Mouse (Mus musculus) midbrain, embryonic 15.5 days (tissue): ENCODE data around the gene Sdk2. TPM values are rescaled to one million over a fixed set of nuclear protein-coding genes. Genes with fewer than 3 reads are reported as not detected.

ENCODE experiments used
- ATAC-seq: fragments of 200-750 bp; cut with Nextera tagmentation; replicated peaks from 2 replicates; pipeline ENCODE4 v1.8.0; 2017; ENCODE audit warnings: moderate TSS enrichment
- H3K27ac ChIP-seq: fragments of 300-500 bp; sonication (generic); 2 replicates; pipeline ENCODE4 v1.5.1; 2015; ENCODE audit warnings: mild to moderate bottlenecking, inconsistent platforms
- H3K27me3 ChIP-seq: fragments of 300-500 bp; sonication (generic); replicated peaks from 2 replicates; pipeline ENCODE4 v1.6.1; 2015; ENCODE audit warnings: inconsistent platforms
- H3K36me3 ChIP-seq: fragments of 300-500 bp; sonication (generic); replicated peaks from 2 replicates; pipeline ENCODE4 v1.6.1; 2015; ENCODE audit warnings: inconsistent platforms
- H3K4me1 ChIP-seq: fragments of 300-500 bp; sonication (generic); 2 replicates; pipeline ENCODE4 v1.6.1; 2015; ENCODE audit warnings: inconsistent platforms
- H3K4me2 ChIP-seq: fragments of 300-500 bp; sonication (generic); 2 replicates; pipeline ENCODE4 v1.6.1; 2015; ENCODE audit warnings: inconsistent platforms, mild to moderate bottlenecking, moderate library complexity
- H3K4me3 ChIP-seq: fragments of 300-500 bp; sonication (generic); 2 replicates; pipeline ENCODE4 v1.5.1; 2015; ENCODE audit warnings: mild to moderate bottlenecking, inconsistent platforms
- H3K9ac ChIP-seq: fragments of 300-500 bp; sonication (generic); 2 replicates; pipeline ENCODE4 v1.6.1; 2015; ENCODE audit warnings: mild to moderate bottlenecking, inconsistent platforms
- H3K9me3 ChIP-seq: fragments of 300-500 bp; sonication (generic); 2 replicates; pipeline ENCODE4 v1.6.1; 2016; ENCODE audit warnings: inconsistent platforms
- WGBS: fragments of 180-500 bp; shearing (Covaris S2); methylation state at CpG from one replicate; pipeline ENCODE4 v1.1.7; 2015; ENCODE audit warnings: mixed read lengths; 5-methylcytosine and 5-hydroxymethylcytosine counted together
- polyA plus RNA-seq: library from polyadenylated mRNA; unstranded; fragments of >200 nt; fragmentation: Nextera tagmentation; extraction: Ambion mirVana; gene quantifications from 2 replicates; pipeline ENCODE4 v1.2.1, GENCODE M21; 2015

The Sdk2 gene
- polyA plus RNA-seq, 1 experiment from 2014 or later = 6.0 TPM

DNA sequence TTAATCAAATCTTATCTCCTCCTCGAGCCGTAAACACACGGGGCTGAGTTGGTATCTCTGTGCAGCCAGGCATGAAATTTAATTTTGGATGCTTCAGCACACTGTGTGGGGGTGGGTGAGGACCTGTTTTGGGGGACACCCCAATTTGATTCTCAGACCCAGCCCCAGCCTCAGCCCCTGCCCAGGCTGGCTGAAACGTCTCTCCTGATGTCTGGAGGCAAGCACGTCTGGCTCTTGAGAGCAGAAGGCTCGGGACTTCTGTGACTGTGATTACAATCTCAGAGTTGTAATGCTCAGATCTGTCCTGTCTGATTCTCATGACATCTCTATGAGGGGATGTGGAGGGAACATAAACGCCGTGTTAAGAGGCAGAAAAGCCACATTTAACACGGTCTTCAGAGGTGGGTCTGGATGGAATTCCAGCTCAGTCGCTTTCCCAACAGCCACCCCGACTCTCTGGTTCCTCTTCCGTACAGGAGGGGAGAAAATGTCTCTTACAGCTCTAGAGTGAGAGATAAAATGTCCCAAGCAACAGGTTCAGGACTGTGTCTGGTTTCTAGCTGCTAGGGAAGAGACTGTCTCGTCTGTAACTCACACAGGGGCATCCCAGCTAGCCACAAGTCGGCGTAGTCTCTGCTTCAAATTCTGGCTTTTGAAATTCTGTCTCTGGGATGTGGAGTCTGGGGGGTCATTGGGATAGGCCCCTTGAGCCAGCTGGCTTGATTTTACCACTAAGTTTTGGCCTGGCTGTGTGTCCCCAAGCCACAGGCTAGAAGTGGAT lies 50.5 kb downstream of the Sdk2 start:
- no peak overlapping the region for H3K4me3 ChIP-seq
- H3K27me3 ChIP-seq = no peaks in the 10 kb centered on the region
- peaks cover 59% of the 10 kb centered on the region for H3K4me1 ChIP-seq
- H3K9me3 ChIP-seq = no peaks in the 10 kb centered on the region
- no peaks in the 10 kb centered on the region for H3K36me3 ChIP-seq
- peak overlapping the region; percentile 22 for H3K4me2 ChIP-seq
- peak overlapping the region; percentile 22; the same call in 1 of the 2 replicates for H3K27ac ChIP-seq
- peak; percentile 34; the same call in 1 of the 2 replicates for ATAC-seq
- 0 out of 2 replicates have a peak overlapping the region, but pooled peaks have one; percentile 8 for H3K9ac ChIP-seq
- 20% methylated on average over 15 of the region's 15 CpGs for WGBS

DNA sequence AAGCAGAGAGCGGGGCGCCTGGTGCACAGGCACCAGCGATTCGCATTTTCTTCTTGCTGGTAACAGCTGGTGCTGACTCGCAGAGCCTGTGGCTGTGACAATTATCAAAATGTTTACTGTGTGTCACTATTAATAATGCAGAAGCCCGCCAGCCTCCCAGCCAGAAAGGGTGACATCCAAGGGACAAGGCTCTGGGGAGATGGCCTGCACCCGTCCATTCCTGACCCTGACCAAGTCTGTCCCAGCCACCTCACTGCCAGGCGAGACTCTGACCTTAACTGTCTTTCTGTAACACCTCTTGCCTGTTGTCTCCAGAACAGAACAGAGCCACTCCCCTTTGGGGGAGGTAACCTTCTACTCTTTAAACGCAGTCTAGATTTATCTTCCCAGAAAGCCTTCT lies 55.3 kb downstream of the Sdk2 start:
- Histone ChIP-seq H3K27me3 (no peaks in the 10 kb centered on the region), H3K4me1 (peaks cover 47% of the 10 kb centered on the region), H3K27ac (no peak overlapping the region), H3K4me3 (no peak overlapping the region), H3K4me2 (no peak overlapping the region), H3K9ac (no peak overlapping the region), H3K36me3 (no peaks in the 10 kb centered on the region), H3K9me3 (no peaks in the 10 kb centered on the region)
- no peak for ATAC-seq
- 41% methylated on average over 9 of the region's 9 CpGs for WGBS

DNA sequence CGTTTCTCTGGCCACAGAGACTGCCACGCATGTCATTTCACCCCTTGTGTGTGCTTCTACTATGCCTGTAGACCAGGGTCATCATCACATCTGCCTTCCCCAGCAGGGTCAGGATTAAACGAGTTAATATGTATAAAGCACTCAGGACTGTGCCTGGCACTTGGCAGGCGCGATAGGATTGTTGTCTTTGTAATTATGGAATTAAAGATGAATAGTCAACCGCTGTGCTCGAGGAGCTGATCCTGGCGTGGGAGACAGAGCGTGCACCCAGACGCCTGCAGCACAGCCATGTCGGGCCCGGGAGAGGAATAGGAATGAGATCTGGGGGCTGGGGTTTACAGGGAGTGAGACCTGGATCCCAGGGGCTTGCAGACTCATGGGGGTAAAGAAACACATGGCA lies 61.0 kb downstream of the Sdk2 start:
- Histone ChIP-seq H3K4me2 (no peak overlapping the region), H3K4me3 (no peak overlapping the region), H3K4me1 (peaks cover 27% of the 10 kb centered on the region), H3K9ac (no peak overlapping the region), H3K27me3 (no peaks in the 10 kb centered on the region), H3K27ac (peak overlapping the region; percentile 39; the same call in 1 of the 2 replicates), H3K36me3 (no peaks in the 10 kb centered on the region), H3K9me3 (no peaks in the 10 kb centered on the region)
- ATAC-seq = peak; percentile 39; the same call in 1 of the 2 replicates
- 6% methylated on average over 12 of the region's 12 CpGs for WGBS

DNA sequence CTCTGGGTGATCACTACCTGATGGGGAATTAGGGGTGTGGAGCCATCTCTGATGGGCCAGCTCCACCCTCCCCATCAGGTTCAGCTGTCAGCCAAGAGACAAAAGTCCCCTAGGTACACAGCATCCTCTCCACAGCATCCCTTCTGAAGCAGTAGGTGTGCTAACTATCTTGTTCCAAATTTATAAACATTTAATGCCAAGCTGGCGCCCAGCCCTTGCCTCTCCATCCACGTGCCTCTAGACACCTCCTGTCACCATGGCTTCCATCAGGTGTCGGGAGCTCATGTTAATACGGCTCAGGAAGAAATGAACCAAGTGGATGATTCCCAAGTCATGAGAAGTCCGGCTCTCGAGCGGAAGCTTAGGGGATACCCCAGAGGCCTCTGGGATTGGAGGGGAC lies 62.2 kb downstream of the Sdk2 start:
- peaks cover 23% of the 10 kb centered on the region for H3K4me1 ChIP-seq
- H3K9ac ChIP-seq = no peak overlapping the region
- no peak overlapping the region for H3K27ac ChIP-seq
- no peak overlapping the region for H3K4me2 ChIP-seq
- no peaks in the 10 kb centered on the region for H3K27me3 ChIP-seq
- 91% methylated on average over 7 of the region's 7 CpGs for WGBS
- no peak for ATAC-seq
- H3K4me3 ChIP-seq = no peak overlapping the region
- H3K36me3 ChIP-seq = no peaks in the 10 kb centered on the region
- H3K9me3 ChIP-seq = no peaks in the 10 kb centered on the region

DNA sequence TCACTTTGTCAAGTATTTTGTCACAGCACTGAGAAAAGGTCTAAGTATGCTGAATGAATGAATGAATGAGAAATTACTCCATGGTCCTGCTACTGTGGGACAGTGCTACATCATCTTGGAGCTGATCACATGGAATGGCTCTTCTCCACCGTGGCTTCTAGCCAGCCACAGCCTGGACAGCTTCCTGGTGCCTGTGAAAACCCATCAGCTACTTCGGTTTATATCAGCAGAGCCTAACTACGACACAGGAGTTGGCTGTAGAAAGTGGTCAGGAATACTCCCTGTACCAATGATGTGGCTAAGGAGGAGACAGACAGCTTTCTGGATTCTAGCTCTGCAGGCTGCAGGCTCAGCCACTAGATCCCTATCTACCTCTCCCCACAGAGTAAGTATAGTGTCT lies 63.7 kb downstream of the Sdk2 start:
- Histone ChIP-seq H3K9ac (no peak overlapping the region), H3K27ac (no peak overlapping the region), H3K4me3 (no peak overlapping the region), H3K36me3 (no peaks in the 10 kb centered on the region), H3K4me1 (peaks cover 23% of the 10 kb centered on the region), H3K9me3 (no peaks in the 10 kb centered on the region), H3K27me3 (no peaks in the 10 kb centered on the region), H3K4me2 (no peak overlapping the region)
- WGBS = 87% methylated on average over 3 of the region's 3 CpGs
- ATAC-seq = no peak

DNA sequence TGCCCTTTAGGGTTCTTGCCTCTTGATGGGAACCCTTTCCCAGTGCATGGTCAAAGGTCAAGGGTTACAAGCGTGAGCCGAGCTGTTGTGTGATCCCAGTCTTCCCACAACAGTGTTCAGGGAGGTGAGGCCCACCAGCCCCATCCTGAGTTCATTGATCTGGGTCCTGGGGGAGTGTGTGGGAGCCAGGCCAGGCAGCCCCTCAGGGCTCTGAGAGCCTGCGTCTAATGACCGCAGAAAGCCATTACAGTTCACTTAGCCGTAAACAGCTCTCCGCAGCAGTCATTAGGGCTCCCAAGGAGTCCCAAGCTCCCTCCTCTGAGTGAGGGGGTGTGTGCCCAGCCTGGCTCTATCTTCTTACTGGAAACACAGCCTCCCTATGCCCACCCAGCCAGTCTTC lies 66.8 kb downstream of the Sdk2 start:
- Histone ChIP-seq H3K9ac (no peak overlapping the region), H3K36me3 (no peaks in the 10 kb centered on the region), H3K4me2 (no peak overlapping the region), H3K4me1 (no peaks in the 10 kb centered on the region), H3K4me3 (no peak overlapping the region), H3K27me3 (no peaks in the 10 kb centered on the region), H3K27ac (no peak overlapping the region), H3K9me3 (no peaks in the 10 kb centered on the region)
- 64% methylated on average over 6 of the region's 6 CpGs for WGBS
- no peak for ATAC-seq

DNA sequence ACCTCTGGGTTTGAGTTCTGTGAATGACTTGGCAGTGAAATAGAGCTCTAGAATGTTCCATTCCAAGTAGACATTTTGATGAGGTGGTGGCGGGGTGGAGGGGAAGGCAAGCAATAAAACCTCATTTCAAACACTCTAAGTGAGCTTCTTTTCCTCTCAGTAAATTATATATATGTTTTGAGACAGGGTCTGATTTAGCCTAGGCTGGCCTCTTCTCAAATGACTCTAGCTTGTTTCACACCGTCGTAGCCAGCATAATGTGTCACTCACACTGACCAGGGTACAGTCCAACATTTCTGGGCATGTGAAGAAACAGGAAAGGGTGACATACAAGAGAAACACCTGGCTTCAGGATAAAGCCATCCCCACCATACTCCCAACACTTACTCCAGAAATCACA lies 68.1 kb downstream of the Sdk2 start:
- H3K4me1 ChIP-seq = no peaks in the 10 kb centered on the region; the same call in 1 of the 2 replicates
- 96% methylated on average over 3 of the region's 3 CpGs for WGBS
- H3K27ac ChIP-seq = no peak overlapping the region
- ATAC-seq = no peak
- H3K9me3 ChIP-seq = no peaks in the 10 kb centered on the region
- H3K4me2 ChIP-seq = no peak overlapping the region
- no peak overlapping the region for H3K4me3 ChIP-seq
- H3K36me3 ChIP-seq = no peaks in the 10 kb centered on the region
- no peak overlapping the region for H3K9ac ChIP-seq
- H3K27me3 ChIP-seq = no peaks in the 10 kb centered on the region

DNA sequence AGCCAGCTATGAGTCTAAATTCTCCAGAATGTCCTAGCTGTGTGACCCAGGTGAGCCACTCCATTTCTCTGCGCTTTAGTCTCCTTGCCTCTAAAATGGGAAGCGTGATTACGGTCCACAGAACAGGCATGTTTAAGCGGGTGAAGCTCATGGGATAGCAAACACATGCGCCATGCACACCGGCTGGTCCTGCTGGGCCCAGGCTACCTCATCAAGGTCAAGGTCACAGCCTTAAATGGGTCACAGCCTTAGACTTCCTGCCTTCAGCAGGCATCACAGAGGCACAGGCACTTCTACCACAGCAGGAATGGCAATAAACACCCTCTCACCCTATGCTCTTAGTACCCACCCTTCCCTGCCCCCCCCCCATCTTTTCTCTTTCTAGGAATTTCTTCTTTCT lies 72.9 kb downstream of the Sdk2 start:
- 94% methylated on average over 6 of the region's 6 CpGs for WGBS
- H3K9me3 ChIP-seq = no peaks in the 10 kb centered on the region
- H3K4me2 ChIP-seq = no peak overlapping the region
- peaks cover 40% of the 10 kb centered on the region for H3K4me1 ChIP-seq
- H3K27ac ChIP-seq = 0 out of 2 replicates have a peak overlapping the region, but pooled peaks have one; percentile 72
- H3K4me3 ChIP-seq = no peak overlapping the region
- ATAC-seq = no peak
- no peaks in the 10 kb centered on the region for H3K27me3 ChIP-seq
- H3K9ac ChIP-seq = no peak overlapping the region
- H3K36me3 ChIP-seq = no peaks in the 10 kb centered on the region

DNA sequence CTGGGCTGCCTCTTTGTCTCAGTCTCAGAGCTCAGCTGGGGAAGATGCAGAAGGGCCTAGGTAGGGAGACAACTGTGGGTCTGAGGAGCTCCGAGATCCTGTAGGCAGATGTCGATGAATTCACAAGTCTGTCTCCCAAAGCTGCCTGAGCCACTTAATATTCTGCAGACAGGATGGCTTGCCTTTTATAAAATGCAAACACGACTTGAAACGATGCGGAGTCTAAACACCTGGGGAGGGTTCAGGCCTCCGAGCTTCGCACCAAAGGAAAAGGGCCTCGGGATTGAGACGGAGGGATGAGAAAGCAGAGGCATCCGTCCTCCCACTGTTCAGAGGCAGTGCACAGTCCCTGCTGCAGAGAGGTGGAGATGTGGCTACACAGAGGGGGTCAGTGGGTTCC lies 74.0 kb downstream of the Sdk2 start:
- Histone ChIP-seq H3K4me2 (no peak overlapping the region), H3K4me1 (peaks cover 40% of the 10 kb centered on the region), H3K9me3 (no peaks in the 10 kb centered on the region), H3K27me3 (no peaks in the 10 kb centered on the region), H3K27ac (peak overlapping the region; percentile 72), H3K36me3 (no peaks in the 10 kb centered on the region), H3K9ac (no peak overlapping the region), H3K4me3 (no peak overlapping the region)
- WGBS = 22% methylated on average over 10 of the region's 10 CpGs
- ATAC-seq = no peak

DNA sequence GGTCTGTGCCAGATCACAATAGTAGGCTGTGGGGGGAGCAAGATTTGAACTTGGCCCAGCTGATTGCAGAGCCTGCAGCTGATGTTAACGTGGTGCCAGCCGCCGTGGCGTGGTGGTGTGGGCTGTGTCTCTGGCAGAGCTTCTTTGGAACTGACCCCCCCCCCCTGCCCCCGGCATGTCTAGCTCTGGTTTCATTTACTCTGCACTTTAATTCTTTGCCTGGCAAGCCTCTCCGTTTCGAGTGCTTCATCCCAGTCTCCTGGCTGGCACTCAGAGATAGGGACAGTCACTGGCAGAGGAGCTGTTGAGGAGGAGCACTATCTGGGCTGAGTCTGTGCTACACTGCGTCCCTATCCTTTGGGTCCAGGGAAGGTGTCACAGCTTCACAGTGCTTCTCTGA lies 75.0 kb downstream of the Sdk2 start:
- ATAC-seq = no peak
- Histone ChIP-seq H3K27me3 (no peaks in the 10 kb centered on the region), H3K4me1 (peaks cover 44% of the 10 kb centered on the region), H3K4me3 (no peak overlapping the region), H3K27ac (no peak overlapping the region), H3K4me2 (no peak overlapping the region), H3K9me3 (no peaks in the 10 kb centered on the region), H3K9ac (no peak overlapping the region), H3K36me3 (no peaks in the 10 kb centered on the region)
- WGBS = 78% methylated on average over 8 of the region's 8 CpGs

DNA sequence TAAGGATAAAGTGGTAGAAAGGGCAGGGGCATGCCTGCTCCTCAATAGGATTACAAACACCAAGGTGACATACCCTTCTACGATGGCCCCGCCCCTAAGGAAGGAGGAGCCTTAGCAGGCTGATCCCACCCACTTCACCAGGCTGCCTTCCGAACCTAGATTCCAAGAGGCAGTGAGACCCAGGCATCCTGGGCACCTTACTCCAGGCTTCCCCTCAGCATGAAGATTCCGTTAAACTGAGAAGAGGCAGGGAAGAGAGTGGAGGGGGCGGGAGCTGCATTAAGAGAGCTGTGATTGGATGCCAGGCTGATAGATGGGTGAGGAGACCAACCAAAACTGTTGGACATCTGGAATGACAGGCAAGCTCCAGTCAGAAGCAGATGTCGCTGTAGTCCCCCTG lies 76.4 kb downstream of the Sdk2 start:
- Histone ChIP-seq H3K27ac (peak overlapping the region; percentile 79), H3K4me1 (peaks cover 51% of the 10 kb centered on the region), H3K9ac (no peak overlapping the region), H3K4me2 (peak overlapping the region; percentile 46), H3K9me3 (no peaks in the 10 kb centered on the region), H3K27me3 (no peaks in the 10 kb centered on the region), H3K36me3 (no peaks in the 10 kb centered on the region), H3K4me3 (peak overlapping the region; percentile 35)
- 0% methylated on average over 6 of the region's 6 CpGs for WGBS
- peak; percentile 86 for ATAC-seq

DNA sequence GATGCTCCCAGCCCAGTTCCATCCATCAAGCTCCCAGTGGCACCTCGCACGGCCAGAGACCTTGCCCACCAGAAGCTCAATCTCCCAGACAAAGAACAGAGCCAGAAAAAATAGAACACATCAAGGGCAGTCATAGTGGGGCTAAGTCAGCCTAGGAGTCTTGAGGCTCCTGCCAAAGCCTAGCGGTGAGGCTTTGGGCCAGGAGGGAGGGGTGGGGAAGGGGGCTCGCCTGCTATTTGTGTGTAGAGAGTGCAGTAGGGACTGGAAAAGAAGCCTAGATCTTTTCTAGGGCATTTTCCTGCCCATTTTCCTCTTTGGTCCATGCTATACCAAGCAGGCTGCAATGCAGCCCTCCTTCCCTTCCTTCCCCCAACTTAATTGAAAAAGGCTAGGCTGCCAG lies 76.8 kb downstream of the Sdk2 start:
- H3K9me3 ChIP-seq = no peaks in the 10 kb centered on the region
- ATAC-seq = no peak; the same call in 1 of the 2 replicates
- peak overlapping the region; percentile 79 for H3K27ac ChIP-seq
- H3K4me2 ChIP-seq = peak overlapping the region; percentile 46
- no peaks in the 10 kb centered on the region for H3K27me3 ChIP-seq
- H3K36me3 ChIP-seq = no peaks in the 10 kb centered on the region
- no peak overlapping the region for H3K9ac ChIP-seq
- H3K4me3 ChIP-seq = peak overlapping the region; percentile 35
- WGBS = 29% methylated on average over 4 of the region's 4 CpGs
- H3K4me1 ChIP-seq = peaks cover 53% of the 10 kb centered on the region

DNA sequence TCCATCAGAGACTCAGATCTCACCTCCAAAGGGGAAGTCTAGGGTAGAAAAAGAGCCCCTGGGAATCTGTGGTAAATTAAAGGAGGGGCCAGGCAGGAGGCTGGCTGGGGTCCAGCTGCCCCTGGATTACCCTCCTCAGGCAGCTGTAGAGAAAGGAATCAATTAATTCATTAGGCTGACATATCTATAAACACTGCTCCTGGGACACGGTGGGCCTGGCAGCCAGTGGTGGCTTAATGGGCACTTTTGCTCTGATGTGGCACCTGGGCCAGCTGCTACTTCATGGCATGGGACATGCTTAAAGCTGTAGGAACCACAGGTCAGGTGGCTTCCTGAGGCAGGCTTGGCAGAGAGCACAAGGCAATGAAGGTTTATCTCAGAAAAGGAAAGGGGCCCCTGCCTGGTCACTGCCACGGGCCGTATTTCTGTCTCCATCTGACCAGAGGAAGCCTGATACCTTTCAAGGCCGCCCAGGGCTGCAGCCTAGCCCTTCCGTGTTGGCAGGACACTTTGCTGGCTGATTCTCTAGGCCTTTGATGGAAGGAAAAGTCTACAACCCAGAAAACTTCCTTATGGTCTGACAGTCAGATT lies 80.9 kb downstream of the Sdk2 start:
- no peak overlapping the region for H3K9ac ChIP-seq
- H3K4me2 ChIP-seq = no peak overlapping the region
- peaks cover 47% of the 10 kb centered on the region for H3K4me1 ChIP-seq
- no peak for ATAC-seq
- WGBS = 42% methylated on average over 5 of the region's 5 CpGs
- no peaks in the 10 kb centered on the region for H3K27me3 ChIP-seq
- no peaks in the 10 kb centered on the region for H3K36me3 ChIP-seq
- H3K4me3 ChIP-seq = no peak overlapping the region
- no peaks in the 10 kb centered on the region for H3K9me3 ChIP-seq
- no peak overlapping the region for H3K27ac ChIP-seq
